Mouse (Mus musculus) embryonic facial prominence, embryonic 11.5 days (tissue): ENCODE data around the gene Gm4450. TPM values are rescaled to one million over a fixed set of nuclear protein-coding genes. Genes with fewer than 3 reads are reported as not detected.
"Not testable (repeated sequence)": the region's sequence is repeated elsewhere in the genome, so short reads cannot be mapped to it uniquely, and the experiment has no call there.

Experiments
- ATAC-seq: fragments of 200-750 bp; cut with Nextera tagmentation; replicated peaks from 2 replicates; pipeline ENCODE4 v1.8.0; 2017; ENCODE audit warnings: low read depth; ENCODE audit not compliant: insufficient number of reproducible peaks, low FRiP score, low TSS enrichment
- DNase-seq: peaks from one replicate; pipeline ENCODE4 v3.0.0-alpha.2; 2015; ENCODE audit warnings: low spot score
- H3K27ac ChIP-seq: fragments of 300-500 bp; sonication (generic); replicated peaks from 2 replicates; pipeline ENCODE4 v1.5.1; 2014; ENCODE audit warnings: mild to moderate bottlenecking, low read depth, low read length, control low read depth
- H3K27me3 ChIP-seq: fragments of 300-500 bp; sonication (generic); 2 replicates; pipeline ENCODE4 v1.6.1; 2014; ENCODE audit warnings: mild to moderate bottlenecking, low read length, moderate library complexity, mixed read lengths; ENCODE audit not compliant: control insufficient read depth, insufficient read depth
- H3K36me3 ChIP-seq: fragments of 300-500 bp; sonication (generic); replicated peaks from 2 replicates; pipeline ENCODE4 v1.6.1; 2014; ENCODE audit warnings: low read depth, mild to moderate bottlenecking, low read length, moderate library complexity, mixed read lengths; ENCODE audit not compliant: control insufficient read depth, insufficient read depth
- H3K4me1 ChIP-seq: fragments of 300-500 bp; sonication (generic); 2 replicates; pipeline ENCODE4 v1.6.1; 2014; ENCODE audit warnings: low read length, mixed read lengths; ENCODE audit not compliant: control insufficient read depth, insufficient read depth
- H3K4me2 ChIP-seq: fragments of 300-500 bp; sonication (generic); 2 replicates; pipeline ENCODE4 v1.6.1; 2014; ENCODE audit warnings: low read depth, mild to moderate bottlenecking, control low read depth, low read length, moderate library complexity
- H3K4me3 ChIP-seq: fragments of 300-500 bp; sonication (generic); 2 replicates; pipeline ENCODE4 v1.5.1; 2014; ENCODE audit warnings: low read depth, low read length, control low read depth
- H3K9ac ChIP-seq: fragments of 300-500 bp; sonication (generic); replicated peaks from 2 replicates; pipeline ENCODE4 v1.6.1; 2014; ENCODE audit warnings: mild to moderate bottlenecking, control low read depth, low read length
- H3K9me3 ChIP-seq: fragments of 300-500 bp; sonication (generic); replicated peaks from 2 replicates; pipeline ENCODE4 v1.6.1; 2016; ENCODE audit warnings: mild to moderate bottlenecking, low read length, inconsistent platforms, mixed read lengths; ENCODE audit not compliant: control insufficient read depth
- WGBS: fragments of 180-500 bp; shearing (Covaris S2); extraction: QIAGEN DNeasy Blood & Tissue Kit; methylation state at CpG from one replicate; pipeline ENCODE4 v1.1.7; 2014; 5-methylcytosine and 5-hydroxymethylcytosine counted together
- polyA plus RNA-seq: library from polyadenylated mRNA; unstranded; fragments of >200 nt; fragmentation: Nextera tagmentation; extraction: Ambion mirVana; gene quantifications from 2 replicates; pipeline ENCODE4 v1.2.1, GENCODE M21; 2014

Gm4450 gene
- polyA plus RNA-seq, 1 experiment from 2014 or later, result not detected

DNA sequence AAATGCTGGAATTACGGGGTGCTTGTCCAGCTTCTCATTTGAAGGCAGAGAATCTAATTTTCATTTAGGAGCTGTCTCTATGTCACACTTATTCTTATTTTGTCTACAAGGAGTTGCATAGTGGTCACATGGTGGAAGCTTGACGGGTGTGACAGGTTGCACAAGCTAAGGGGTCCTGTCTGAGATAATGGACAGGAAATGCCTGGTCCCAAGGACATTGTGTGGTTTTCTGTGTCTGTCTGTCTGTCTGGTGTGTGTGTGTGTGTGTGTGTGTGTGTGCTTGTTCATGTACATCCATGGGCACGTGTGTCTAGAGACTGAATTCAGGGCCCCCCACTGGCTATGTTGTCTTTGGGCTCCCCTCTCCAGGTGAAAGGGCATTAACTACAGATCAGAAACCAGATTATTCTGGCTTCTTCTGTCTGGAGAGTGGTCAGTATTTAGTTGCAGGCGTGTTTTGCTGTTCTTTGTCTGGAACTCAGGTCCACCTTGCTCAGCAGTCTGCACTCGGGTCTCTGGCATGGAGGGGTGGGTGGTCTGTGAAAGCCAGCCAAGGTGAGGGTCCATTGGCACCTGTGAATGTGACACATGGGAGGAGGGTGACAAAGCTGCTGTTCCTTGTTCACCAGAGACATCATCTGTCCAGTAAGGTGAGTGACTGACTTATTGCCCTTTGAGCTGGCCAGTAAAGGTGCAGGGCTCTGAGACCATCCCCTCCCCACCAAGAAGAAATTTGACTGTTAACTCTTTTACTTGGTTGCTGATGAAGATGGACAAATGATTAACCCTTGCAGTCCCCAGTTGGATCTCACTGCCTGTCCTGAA lies 40.3 kb downstream of the Gm4450 start:
- H3K36me3 ChIP-seq, result no peaks in the 10 kb centered on the region
- H3K27ac ChIP-seq, result no peak overlapping the region
- H3K27me3 ChIP-seq, result no peaks in the 10 kb centered on the region
- no peaks in the 10 kb centered on the region for H3K9me3 ChIP-seq
- no peak overlapping the region for H3K4me3 ChIP-seq
- ATAC-seq, result no peak
- no peak overlapping the region for H3K9ac ChIP-seq
- WGBS, result 81% methylated on average over 5 of the region's 5 CpGs
- no peak overlapping the region for H3K4me2 ChIP-seq
- H3K4me1 ChIP-seq, result no peaks in the 10 kb centered on the region
- DNase-seq, result no peak

DNA sequence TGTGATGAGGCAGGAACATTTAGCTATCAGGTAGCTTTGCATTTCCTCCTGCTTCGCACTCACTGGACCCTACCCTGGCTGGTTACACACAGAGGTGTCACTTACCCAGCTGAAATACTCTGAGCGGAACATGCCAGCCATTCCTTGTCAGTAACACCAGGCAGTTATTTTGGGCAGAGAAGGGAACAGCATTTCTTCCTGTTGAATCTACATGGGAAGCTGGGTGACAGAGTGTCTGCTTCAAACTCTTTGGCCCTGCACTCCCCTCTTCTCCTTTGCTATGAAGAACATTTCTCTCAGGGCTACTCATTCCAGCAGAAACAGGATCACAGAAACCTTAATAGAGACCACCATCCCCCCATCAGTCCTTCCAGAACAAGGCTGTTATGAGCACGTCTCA lies 42.6 kb downstream of the Gm4450 start:
- Histone ChIP-seq H3K36me3 (no peaks in the 10 kb centered on the region), H3K27ac (no peak overlapping the region), H3K4me2 (no peak overlapping the region), H3K4me1 (no peaks in the 10 kb centered on the region), H3K4me3 (no peak overlapping the region), H3K9ac (no peak overlapping the region), H3K27me3 (no peaks in the 10 kb centered on the region), H3K9me3 (no peaks in the 10 kb centered on the region)
- ATAC-seq, result no peak
- no peak for DNase-seq
- 90% methylated on average over 3 of the region's 3 CpGs for WGBS

DNA sequence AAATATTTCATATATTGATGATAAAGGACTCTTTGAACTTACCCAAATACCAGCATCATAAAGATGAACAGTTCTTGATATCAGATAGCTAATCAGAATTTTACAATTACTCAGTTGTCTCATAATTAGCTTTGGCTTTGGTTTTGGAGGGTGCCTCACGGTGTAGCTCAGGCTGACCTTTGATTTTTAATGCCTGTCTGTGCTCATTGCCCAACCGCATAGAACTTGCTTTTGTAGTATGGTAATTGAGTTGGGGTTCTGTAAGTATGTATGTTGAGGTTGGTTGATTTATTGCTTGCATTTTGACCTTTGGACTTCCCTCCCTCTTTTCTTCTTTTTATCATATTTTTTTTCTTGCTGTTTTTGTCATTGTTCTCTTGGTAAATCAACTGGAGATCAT lies 43.2 kb downstream of the Gm4450 start:
- 87% methylated on average over 2 of the region's 2 CpGs for WGBS
- no peak overlapping the region for H3K4me2 ChIP-seq
- no peak for ATAC-seq

DNA sequence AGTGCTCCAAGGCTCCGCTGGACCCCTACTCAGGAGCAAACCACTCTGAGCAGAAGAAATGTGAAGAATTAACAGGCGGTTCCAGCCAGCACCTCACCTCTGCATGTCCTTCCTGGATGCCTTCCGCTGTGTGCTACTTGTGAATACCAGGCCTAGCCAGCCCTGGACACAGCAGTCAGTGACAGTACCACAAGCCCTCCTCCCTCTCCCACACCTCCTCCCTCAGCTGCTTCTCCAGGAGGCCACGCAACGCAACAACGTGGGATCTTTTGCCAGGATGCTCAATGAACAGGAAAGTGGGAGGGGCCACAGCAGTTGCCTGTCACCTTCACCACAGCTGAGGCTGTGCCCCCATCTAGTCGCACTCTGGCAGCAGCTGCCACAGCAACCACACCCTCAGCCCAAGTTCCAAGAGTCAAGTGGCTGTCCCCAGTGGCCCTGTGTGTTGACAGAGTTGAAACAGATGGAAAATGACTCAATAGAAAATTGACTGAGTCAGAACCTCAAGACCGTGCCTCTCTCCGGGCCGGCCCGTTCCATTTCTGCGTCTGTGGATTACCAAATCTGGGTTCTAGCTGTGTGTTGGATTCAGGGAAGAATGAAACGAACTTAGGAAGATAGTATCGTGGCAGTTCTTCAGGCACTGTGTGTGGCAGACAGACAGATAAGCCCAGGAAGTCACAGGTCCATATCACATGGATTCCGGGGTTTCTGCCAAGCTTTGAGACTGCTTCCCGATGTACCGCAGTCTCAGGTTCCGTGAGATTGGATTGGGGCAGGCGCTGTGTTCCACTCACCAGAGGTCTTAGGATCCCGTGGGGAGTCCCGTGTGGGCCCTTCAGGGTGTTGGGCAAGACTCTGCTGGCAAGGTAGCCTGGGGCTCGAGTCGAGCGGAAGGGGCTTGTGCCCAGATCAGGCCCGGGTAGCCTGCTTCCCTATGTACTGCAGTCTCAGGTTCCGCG lies 46.0 kb downstream of the Gm4450 start:
- H3K4me3 ChIP-seq, H3K4me2 ChIP-seq, H3K27me3 ChIP-seq, H3K9me3 ChIP-seq, H3K9ac ChIP-seq, H3K27ac ChIP-seq, H3K4me1 ChIP-seq, ATAC-seq, H3K36me3 ChIP-seq, DNase-seq: not testable (repeated sequence)
- WGBS, result 93% methylated on average over 16 of the region's 27 CpGs

More for the DNA sequence above, 43.2 kb downstream of the Gm4450 start:
- Histone ChIP-seq H3K36me3 (no peaks in the 10 kb centered on the region), H3K9ac (no peak overlapping the region), H3K9me3 (no peaks in the 10 kb centered on the region), H3K4me3 (no peak overlapping the region), H3K27ac (no peak overlapping the region), H3K27me3 (no peaks in the 10 kb centered on the region), H3K4me1 (no peaks in the 10 kb centered on the region)
- DNase-seq, result no peak

DNA sequence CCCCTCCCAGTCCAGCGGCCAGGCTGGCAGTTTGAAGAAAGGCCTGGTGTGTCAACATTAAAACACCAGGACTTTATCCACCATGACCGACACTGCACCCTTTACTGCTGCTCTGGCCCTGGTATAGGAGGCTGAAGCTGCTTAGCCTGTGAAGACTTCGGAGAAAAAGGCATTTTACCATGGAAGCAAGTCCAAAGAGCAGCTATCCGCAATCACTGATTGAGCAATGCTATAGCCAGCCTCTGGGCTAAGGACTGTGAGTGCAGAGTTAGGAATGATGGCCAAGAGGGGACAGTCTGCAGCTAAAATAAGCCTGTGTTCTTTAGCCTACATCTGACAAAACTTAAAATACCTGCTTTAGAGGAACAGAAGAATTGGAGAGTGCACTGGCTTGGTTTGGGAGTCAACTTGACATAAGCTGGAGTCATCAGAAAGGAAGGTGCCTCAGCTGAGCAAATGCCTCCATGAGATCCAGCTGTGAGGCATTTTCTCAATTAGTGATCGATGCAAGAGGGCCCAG lies 49.6 kb downstream of the Gm4450 start:
- 68% methylated on average over 5 of the region's 5 CpGs for WGBS
- DNase-seq, H3K27ac ChIP-seq, H3K4me1 ChIP-seq, H3K36me3 ChIP-seq, H3K4me2 ChIP-seq, ATAC-seq, H3K9me3 ChIP-seq, H3K27me3 ChIP-seq, H3K9ac ChIP-seq, H3K4me3 ChIP-seq: not testable (repeated sequence)

DNA sequence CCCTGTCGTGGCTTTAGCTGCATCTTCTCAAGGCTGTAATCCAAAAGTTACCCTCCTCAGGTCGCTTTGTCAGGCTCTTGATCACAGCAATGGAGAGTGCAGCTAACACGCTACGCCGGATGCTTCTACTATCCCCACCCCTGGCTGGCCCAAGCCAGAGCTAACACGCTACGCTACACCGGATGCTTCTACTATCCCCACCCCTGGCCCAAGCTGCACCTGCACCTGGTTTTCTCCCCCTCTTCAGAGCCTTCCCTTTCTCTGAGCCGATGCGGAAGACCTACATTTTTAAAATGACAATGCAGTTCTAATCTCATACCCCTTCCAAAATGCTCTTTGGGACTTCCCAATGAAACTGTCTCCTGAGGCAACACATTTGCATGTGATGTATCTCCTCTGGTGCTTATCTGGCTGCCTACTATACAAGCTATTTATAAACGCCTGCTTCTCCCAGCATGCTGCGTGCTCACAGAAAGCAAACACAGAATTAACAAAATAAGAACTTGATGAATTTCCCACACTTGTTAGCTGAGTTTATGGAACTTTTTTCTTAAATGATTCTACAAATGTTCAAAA lies 50.3 kb downstream of the Gm4450 start:
- H3K9me3 ChIP-seq, H3K4me2 ChIP-seq, DNase-seq, H3K27ac ChIP-seq, H3K27me3 ChIP-seq, H3K4me3 ChIP-seq, H3K36me3 ChIP-seq, ATAC-seq, H3K4me1 ChIP-seq, H3K9ac ChIP-seq: not testable (repeated sequence)
- 71% methylated on average over 12 of the region's 12 CpGs for WGBS

DNA sequence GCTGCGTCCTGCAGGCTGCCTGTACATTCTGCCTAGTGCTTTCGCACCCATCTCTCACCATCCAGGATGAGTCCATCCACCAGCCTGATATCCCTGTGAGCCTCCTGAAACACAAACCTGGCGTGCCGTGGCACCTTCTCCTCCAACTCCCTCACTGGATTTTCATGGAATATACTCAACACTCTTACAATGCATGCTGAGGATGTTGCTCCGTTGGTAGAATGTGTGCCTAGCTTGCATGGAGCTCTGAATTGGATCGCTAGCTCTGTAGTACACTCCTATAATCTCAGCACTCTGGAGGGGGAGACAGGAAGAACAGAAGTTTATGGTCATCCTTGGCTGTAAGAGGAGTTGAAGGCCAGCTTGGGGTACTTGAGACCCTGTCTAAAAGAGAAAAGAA lies 51.0 kb downstream of the Gm4450 start:
- H3K9me3 ChIP-seq, H3K27me3 ChIP-seq, H3K36me3 ChIP-seq, H3K27ac ChIP-seq, H3K9ac ChIP-seq, ATAC-seq, H3K4me3 ChIP-seq, H3K4me1 ChIP-seq, DNase-seq, H3K4me2 ChIP-seq: not testable (repeated sequence)
- 91% methylated on average over 5 of the region's 6 CpGs for WGBS
